Mouse (Mus musculus) left cerebral cortex, adult 2 months (tissue): ENCODE results near the gene C1qtnf6. TPM values are rescaled to one million over a fixed set of nuclear protein-coding genes. Genes with fewer than 3 reads are reported as not detected.

Experiments used
- DNase-seq, 2 experiments: peaks; one replicate each; pipeline ENCODE4 v3.0.0; 2021 to 2022; ENCODE audit warnings: low spot score in 2 of 2, mixed read lengths in 1 of 2; ENCODE audit errors: extremely low spot score in 1 of 2
- H3K27ac ChIP-seq: fragments of 200-600 bp; 2 replicates; pipeline ENCODE4 v1.8.1; 2022
- H3K4me3 ChIP-seq: fragments of 200-600 bp; 2 replicates; pipeline ENCODE4 v1.8.1; 2022
- CTCF ChIP-seq: fragments of 200-600 bp; IDR thresholded peaks from 2 replicates; pipeline ENCODE4 v1.8.1; 2022; ENCODE audit warnings: antibody characterized with exemption, mild to moderate bottlenecking, moderate library complexity
- intact Hi-C: fragments of 180-260 bp; cut with DNase I; formaldehyde crosslinking; loops from one replicate; pipeline ENCODE4 v1.15.1; 2025
- total RNA-seq, 2 experiments: library from RNA; stranded (reverse); gene quantifications; 2 replicates each; pipeline ENCODE4 v1.2.3; 2021

The C1qtnf6 gene
- total RNA-seq, 2 experiments from 2014 or later, result 1.3 to 1.6 TPM

DNA sequence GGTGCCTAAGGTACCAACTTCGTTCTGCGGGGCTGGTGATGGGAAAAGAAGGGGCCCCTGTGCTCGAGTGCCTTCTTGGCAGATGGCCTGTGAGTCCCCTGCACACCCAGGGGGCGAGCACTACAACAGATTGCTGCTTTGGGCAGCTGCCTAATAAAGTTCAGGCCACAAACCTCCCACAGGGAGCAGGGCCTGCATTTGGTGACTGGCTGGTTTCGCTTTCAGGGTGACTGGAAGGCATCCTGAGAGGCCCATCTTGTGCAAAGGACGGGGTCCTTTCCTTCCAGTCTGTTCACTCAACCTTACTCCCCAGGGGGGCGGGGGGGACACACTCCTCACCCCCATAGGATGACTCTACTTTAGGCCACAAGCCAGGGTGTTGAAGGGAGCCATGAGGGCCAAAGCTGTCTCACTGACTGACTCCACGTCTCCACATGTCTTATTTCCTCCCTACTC, 21.1 kb downstream of the C1qtnf6 start:
- no peak for TF ChIP-seq CTCF
- intact Hi-C loops, result loop anchor here (5.0 kb wide), 1 partner anchor 63 kb away; no protein-coding TSS in a partner anchor
- no peak for DNase-seq
- Histone ChIP-seq H3K27ac (no peak overlapping the region), H3K4me3 (no peak overlapping the region)

DNA sequence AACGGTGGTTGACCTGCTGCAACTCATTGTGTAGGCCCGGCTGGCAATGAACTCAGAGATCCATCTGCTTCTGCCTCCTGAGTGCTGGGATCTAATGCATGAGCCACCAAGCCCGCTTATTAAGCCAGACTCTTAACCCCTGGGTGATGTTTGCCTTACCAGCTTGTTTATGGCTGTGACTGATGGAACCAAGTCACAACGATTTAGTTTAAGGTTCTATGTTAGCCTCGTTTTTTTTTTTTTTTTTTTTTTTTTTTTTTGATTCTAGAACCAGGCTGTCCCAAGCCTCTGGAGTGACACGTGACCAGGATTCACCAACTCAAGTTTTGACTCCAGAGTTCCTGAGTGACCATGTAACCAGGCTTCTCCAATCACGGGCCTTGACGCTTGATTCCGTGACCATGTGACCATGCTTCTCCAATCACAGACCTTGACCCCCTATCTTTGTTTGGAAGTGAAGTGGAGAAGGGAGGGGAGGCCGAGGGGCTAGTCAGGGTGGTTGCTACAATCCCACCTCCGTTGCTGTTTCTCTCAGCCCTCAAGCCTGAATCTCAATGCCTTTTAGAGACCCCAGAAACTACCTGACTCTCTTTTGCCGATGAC, 21.8 kb downstream of the C1qtnf6 start:
- Histone ChIP-seq H3K27ac (no peak overlapping the region), H3K4me3 (no peak overlapping the region)
- TF ChIP-seq CTCF, result no peak
- DNase-seq, result no peak
- intact Hi-C loops, result no loop called here

DNA sequence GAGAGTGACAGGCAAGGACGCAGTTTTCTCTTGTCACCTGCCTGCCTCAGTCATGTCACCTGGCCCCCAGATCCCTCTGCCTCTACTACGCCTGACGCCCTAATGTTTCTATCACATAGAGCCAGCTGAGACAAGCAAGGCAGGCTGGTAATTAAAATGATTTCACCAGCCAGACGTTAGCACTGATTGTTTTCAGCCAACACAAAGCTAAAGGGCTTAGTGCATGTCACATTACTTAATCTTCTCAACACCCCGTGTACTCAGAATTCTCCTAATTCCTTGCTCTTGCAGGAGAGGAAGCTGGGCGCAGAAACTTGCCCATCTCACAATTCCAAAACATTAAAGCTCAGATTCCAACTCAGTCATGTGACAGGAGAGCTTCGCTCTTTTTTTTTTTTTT, 22.8 kb downstream of the C1qtnf6 start:
- Histone ChIP-seq H3K27ac (no peak overlapping the region), H3K4me3 (no peak overlapping the region)
- no peak for TF ChIP-seq CTCF
- no peak for DNase-seq
- intact Hi-C loops, result no loop called here

DNA sequence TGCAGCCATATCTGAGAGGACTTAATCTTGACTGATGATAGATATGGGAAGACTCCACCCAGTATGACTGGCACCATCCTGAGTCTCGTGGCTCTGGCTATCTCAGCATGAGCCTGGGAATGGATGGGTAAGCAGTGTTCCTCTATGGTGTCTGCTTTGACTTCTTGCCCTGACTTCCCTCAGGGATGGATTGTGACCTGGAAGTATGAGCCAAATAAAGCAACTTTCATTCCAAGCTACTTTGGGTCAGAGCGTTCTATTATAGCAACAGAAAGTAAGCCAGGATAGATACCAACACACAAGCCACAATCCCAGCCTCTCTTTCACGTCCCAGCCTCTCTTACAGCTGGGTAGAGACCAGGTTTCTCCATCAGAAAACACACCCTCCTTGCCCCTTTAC, 25.7 kb downstream of the C1qtnf6 start:
- no peak overlapping the region for H3K27ac ChIP-seq
- H3K4me3 ChIP-seq, result no peak overlapping the region
- intact Hi-C loops, result no loop called here
- no peak for DNase-seq
- TF ChIP-seq CTCF, result no peak

DNA sequence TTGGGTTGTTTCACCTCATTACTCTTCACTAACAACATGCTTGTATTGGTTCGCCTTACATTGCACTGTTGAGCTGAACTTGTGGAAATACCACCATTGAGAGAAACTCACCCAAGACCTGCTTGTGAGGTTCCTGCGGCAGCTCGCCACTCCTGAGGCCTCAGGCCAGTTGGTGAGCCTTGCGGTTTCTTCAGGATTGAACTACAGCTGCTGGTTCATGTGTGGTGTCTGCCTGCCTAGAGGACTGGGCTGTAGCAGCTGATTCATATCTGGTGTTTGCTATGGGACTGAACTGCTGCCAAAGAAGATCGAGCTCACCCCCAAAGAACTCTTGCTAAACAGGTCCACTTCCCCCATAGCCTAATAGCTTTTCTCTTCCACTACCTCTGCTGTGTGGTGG, 26.4 kb downstream of the C1qtnf6 start:
- DNase-seq, result no peak
- Histone ChIP-seq H3K27ac (no peak overlapping the region), H3K4me3 (no peak overlapping the region)
- intact Hi-C loops, result no loop called here
- TF ChIP-seq CTCF, result no peak

DNA sequence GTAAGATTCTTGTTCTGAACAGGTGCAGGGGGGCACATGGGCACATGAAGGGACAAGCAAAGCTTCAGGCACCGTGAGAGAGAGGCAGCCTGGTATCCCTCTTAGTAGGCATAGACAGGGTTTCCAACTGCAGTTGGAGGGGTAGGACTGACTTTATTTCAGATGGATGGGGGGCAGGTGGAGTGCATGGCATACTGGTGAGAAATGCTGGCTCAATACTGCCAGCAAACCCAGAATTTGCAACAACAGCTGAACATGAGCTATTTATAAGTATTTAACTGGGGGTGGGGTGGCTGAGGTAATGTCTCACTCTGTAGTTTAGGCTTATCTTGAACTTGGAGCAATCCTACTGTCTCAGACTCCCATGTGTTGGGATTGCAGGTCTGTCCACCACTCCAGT, 27.2 kb downstream of the C1qtnf6 start:
- Histone ChIP-seq H3K4me3 (no peak overlapping the region), H3K27ac (no peak overlapping the region)
- no peak for DNase-seq
- TF ChIP-seq CTCF, result no peak
- intact Hi-C loops, result no loop called here

DNA sequence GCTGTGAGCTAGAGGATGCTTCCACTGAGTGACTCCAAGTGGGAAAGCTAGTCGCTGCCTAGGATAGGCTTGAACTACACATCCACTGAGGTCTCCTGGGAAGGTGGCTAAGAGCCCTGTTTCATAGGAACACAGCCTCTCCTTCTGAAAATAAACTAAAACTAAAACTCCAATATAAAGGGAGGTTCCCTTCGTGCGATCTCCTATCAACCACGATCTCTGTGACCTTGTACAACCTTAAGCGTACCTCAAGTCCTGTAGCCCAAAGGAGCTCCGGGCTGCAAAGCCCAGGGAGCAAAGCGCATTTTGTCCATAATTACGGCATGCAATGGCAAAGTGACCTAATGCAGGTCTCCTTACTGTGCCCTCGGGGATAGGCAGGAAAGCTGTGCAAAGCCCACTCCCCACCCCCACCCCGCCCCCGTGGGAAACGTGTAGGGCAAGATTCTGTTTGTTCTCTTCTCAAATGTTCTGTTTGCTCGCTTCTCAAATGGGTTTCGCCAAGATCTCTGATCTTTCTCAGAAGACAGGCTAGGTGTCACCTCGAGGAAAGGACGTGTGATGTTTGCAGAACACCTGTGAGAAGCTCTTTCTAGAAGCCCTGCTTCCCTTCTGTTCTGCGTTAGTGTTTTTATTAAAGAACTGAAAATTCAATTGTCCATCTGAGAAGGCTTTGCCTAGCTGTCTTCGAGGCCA, 28.6 kb downstream of the C1qtnf6 start:
- no peak for DNase-seq
- no peak overlapping the region for H3K4me3 ChIP-seq
- no peak overlapping the region for H3K27ac ChIP-seq
- TF ChIP-seq CTCF, result no peak
- intact Hi-C loops, result no loop called here

DNA sequence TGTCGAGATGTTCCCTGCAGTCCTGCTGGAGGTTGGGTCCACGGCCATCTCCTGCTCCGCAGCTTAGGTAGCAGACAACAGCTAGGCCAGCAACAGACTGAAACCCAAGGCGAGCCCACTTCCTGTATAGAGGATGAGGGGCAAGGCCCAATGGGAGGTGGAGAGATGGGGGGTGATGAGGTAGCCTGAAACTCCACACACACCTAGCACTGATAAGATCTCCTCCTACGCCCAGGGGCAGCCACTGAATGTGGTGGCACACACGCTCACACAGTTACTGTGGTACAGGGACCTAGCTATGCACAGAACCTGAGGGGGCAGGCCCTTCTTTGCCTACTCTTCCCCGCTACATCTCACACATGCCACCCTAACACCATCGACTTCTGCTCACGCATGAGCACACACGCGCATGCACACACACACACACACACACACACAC, 36.2 kb downstream of the C1qtnf6 start, which contains the start of gene Il2rb:
Gene Il2rb, minus strand, starts transcription at position 304 of the 439 bp plus-strand sequence.
- Histone ChIP-seq H3K27ac (no peak within 1 kb of the TSS), H3K4me3 (no peak within 1 kb of the TSS)
- no peak for DNase-seq
- intact Hi-C loops, result no loop called here
- no peak for TF ChIP-seq CTCF

DNA sequence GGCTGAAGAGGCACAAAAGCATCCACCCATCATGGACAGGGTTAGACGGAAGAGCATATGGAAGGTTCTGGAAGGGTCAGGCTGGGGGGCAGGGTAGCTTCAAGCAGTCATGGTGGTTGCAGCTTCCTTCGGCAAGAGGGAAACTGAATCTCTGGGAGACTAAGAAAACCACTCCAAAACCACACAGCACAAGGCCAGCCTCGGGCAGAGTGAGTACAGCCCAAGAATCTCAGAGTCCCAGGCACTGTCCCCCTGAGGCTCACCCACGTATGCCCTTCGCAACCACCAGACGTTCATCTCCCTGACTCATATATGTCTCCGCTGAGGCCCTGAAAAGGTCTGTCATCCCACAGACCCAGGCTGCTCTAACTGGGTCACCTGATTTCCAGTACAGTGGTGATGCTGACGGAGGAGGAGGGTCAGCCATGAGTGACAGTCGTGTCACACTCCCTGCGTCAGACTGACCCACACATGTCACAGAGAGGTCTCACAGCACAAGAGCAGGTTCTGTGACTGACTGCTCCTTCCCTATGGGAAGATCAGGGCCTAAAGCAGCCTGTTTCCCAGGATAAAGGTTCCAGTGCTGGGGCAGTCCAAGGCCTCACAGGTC, 37.7 kb downstream of the C1qtnf6 start:
- Histone ChIP-seq H3K4me3 (no peak overlapping the region), H3K27ac (no peak overlapping the region)
- no peak for DNase-seq
- intact Hi-C loops, result no loop called here
- TF ChIP-seq CTCF, result no peak

DNA sequence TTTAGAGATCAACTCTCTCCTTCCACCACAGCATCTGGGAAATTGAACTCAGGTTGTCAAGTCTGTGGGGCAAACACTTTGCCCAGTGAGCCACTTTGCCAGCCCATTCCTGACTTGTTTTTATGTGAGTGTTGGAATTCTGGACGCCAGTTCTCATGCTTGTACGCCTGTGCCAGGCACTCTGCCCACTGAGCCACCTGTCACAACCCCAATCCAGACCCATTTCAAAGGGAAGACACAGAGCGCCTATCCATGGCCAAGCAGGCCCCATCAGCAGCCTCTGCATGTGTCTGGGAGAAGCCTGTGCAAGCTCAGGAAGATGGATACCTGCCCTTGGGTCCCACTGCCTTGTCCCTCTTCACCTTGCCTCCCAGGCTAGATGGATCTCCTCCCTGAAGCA, 39.9 kb downstream of the C1qtnf6 start:
- Histone ChIP-seq H3K4me3 (no peak overlapping the region), H3K27ac (no peak overlapping the region)
- no peak for TF ChIP-seq CTCF
- no peak for DNase-seq
- intact Hi-C loops, result no loop called here

DNA sequence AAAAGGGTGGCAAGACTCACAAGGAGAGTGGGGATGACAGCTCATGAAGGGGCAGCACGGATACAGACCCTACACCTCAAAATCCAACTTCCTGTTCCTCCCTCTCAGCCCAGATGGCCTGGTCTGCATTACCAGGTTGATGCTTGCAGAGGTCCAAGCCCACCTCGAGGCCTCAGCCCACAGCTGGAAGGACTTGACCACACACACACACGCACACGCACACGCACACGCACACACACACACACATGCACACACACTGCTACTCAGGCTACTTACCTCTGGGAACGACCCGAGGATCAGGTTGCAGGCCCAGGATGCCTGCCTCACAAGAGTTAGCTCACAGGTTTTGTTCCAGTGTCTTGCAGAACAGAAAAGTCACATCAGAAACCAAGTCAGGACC, 41.3 kb downstream of the C1qtnf6 start:
- Histone ChIP-seq H3K4me3 (no peak overlapping the region), H3K27ac (no peak overlapping the region)
- TF ChIP-seq CTCF, result no peak
- DNase-seq, result no peak
- intact Hi-C loops, result no loop called here

DNA sequence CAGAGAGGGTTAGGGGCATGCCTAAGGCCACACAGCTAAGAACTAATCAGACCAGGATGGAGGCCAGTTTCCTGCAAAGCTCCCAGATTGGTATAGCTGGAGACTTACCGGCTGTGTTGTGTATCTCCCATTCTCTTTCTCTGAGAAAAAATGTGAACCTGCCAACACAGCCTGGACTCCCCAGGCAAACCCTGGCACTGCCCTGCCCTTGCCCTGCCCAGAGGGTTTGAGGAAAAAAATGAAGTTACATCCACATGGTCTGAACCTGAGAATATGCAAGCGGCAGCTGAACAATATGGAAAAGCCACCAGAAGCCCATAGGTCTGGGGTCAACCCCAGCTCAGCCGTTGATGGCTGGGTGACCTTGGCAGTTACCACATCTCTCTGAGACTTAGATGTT, 42.0 kb downstream of the C1qtnf6 start:
- no peak for TF ChIP-seq CTCF
- intact Hi-C loops, result no loop called here
- Histone ChIP-seq H3K4me3 (no peak overlapping the region), H3K27ac (no peak overlapping the region)
- no peak for DNase-seq

DNA sequence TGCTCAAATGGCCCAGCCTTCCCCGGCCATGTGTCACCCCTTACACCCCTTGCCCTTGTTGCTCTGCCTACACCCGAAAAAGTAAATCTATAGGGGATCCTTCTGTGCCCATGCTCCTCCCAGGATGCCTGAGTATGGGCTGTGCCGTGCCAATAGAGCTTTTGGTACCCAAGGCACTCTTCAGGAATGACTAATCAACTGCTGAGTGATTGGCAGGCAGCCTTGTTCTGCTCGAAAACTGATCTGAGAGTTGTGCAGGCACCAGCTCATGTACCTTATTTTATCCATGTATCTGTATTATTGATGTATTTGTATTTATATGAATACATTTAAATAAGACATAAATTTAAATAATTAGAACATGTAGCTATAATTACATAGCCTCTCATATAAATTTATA, 44.1 kb downstream of the C1qtnf6 start:
- intact Hi-C loops, result no loop called here
- Histone ChIP-seq H3K27ac (no peak overlapping the region), H3K4me3 (no peak overlapping the region)
- TF ChIP-seq CTCF, result no peak
- no peak for DNase-seq
